Mouse (Mus musculus) liver (tissue): ENCODE data around the gene Ms4a6d.
"Not testable (repeated sequence)": the region's sequence is repeated elsewhere in the genome, so short reads cannot be mapped to it uniquely, and the experiment has no call there.

Source experiments
- DNase-seq: peaks from one replicate; pipeline ENCODE4 v3.0.0-alpha.2; 2020; ENCODE audit warnings: mixed read lengths

The Ms4a6d gene

DNA sequence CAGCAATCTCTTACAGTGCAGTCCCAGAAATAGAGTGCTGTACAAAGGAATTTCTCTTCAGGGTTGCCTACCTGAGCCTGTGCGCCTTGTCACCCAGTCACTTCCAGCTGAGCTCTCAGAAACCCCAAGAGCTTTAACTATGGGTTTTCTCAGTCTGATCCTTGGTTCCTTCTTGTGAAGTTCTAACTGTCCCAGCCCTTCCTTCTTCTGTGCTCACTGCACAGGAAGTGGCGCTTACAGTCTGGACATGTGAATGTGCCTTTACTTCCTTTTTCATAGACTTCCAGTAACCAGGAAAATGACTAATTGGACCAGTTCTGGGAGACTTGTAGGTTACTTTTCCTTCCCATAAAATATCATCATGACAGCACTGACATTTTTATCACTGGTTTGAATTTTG lies at the start of gene Ms4a6d:
TSS of gene Ms4a6d (minus strand) at position 247 of the 400 bp plus-strand sequence.
- no peak for DNase-seq

DNA sequence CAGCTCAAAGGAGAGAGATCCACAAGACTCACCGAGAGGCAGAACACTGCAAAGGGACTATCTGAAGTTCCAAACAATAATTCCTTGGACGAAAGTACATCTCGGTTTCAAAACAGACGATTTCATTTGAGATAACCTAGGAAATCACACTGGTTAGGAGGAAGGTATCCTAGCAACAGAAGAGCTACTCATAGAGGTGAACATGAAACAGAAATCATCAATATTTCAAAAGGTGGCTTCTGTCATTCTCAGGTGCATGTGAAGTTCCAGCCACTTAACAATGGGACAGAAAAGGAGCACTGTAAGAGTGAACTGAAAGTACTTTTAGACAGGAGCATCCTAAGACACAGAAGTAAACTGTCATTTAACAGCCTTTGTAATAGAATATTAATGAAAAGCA lies 44.9 kb upstream of the Ms4a6d start:
- DNase-seq: no peak

DNA sequence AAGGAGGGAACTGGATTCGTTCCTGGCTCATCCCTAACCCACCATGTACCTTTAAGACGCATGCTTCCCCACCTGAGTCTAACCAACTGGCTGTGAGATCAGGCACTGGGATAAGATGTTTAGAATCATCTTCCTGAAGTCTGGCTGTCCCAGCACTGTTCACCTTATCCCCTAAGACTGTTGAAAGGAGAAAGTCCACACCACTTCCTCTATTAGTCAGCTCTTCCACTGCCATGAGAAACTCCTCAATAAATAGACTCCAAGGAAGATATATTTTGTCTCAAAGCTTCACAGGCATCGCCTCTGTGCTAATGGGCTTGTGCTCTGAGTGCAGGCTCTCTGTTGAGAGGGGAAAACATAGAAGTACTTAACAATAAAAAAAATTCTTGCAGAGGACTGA lies 41.5 kb upstream of the Ms4a6d start:
- no peak for DNase-seq

DNA sequence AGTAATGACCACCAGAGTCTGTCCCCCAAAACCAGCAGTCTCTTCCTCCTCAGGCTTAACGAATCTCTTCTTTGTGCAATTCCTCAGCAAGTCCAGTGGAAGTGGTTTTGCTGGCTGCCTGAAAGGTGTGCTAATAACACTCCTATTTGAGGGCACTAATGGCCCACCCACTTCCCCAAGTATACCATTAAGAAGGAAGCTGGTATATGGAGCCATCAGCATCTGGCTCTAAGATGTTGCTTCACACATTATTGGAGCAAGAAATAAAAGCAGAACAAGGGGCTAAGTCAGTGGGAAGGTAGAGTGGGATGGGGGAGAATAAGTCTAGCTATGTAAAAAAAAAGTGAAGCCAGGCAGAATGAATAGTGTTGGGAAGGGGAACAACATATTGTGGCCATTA lies 36.1 kb upstream of the Ms4a6d start, which contains the start of gene Ms4a3:
TSS of gene Ms4a3 (minus strand) at position 120 of the 400 bp plus-strand sequence.
- DNase-seq: no peak

DNA sequence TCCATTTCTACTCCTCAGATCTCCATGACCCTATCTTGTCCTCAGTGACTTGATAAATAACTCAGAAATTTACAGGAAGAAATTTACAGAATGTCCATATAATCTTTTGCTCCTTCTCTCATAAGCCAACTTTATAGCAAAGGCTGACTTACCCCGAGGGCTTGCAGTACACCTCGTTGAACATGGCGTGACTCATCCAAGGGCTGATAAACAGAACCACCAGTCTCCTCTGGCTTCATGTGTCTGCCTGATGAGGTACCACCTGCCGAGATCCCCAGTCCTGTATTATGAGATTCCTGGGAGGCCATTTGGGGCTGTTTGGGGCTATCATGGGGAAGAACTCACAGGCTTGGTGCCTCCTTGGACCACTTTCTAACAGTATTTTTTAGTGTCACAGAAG lies 34.4 kb upstream of the Ms4a6d start:
- no peak for DNase-seq

DNA sequence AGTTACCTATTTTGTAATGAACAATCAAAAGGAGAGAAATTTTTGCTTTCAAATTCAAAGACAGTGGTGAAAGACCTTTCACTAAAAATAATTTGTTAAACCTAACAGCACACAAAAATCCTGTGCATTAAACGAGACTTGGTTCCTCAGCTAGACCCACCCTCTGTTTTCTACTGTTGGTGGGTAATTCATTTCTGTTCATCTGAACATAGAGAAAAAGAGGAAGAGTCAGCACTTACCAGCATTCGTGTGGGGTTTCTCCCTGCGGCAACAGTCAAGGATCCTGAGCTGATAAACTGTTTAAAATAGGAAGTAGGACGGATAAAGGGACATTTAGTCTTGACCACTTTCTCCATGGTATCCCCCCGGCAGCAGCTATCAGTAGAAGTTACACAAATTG lies 30.9 kb upstream of the Ms4a6d start:
- DNase-seq: no peak

DNA sequence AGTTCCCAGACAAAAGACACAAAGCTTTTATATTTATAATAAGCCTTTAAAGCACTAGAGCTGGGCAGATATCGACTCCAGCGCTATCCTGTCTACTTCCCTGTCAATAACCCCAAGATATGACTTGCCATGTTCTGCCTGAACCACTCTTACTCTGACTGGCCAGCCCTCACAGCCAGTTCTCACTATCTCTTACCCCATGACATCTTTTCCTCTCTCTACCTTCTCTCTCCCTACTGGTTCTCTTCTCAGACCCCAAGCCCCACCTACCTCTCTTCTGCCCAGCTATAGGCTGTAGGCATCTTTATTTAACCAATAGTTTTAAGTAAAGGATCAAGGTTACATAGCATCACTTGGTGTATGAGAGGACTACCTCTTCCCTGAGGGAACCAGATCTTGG lies 29.7 kb upstream of the Ms4a6d start:
- no peak for DNase-seq

DNA sequence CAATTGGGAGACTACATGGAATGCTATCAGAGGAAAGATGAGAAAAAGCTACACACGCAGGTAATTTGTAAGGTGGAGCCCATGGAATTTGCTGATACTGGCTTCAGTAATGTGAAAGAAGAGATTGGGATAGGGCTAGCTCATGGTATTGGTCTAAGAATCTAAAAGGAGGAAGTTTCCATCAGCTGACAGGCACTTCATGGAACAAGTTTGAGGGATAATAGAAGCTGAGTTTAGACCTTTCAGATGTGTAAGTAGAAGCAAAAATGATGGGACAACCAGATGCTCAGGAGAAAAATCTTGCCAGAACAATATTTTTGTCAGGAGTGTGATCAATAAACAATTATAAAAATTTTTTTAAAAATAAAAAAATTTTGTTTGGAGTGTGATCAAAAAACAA lies 29.1 kb upstream of the Ms4a6d start:
- DNase-seq: no peak

DNA sequence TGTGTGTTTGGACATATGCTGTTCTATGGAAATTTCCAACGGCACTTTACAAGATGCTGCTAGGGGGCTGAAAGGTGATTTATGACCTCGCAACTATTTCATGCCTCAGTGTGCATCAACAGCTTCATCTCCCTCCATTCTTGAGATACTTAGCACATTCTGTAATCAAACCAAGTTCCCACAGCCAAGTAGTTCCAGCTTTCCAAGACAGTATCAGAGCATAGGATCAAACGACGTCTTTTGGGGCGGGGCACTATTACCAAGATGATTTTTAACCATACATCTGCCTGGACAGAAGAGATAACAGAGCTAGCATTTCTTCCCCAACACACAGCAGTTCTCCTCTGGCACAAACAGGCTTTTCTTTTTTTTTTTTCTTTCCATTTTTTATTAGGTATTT lies 20.6 kb upstream of the Ms4a6d start:
- DNase-seq: peak; percentile 47

DNA sequence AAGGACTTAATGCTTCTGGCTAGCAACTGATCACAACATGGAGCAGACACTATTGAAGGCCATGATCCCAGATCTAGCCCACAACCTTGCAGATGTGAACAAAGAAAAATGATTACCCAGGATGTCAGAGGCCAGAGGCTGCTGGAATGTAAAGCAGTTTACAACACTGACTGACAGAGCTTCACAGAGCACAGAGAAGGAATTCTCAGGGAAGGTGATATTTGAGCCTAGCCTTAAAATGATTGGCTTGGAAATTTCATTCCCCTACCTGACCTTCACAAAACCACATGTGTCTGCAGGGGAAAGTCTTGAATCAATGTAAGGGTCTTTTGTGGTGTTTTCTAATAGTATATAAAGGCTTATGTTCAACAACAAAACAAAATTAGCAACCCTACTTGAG lies 20.2 kb upstream of the Ms4a6d start:
- no peak for DNase-seq

DNA sequence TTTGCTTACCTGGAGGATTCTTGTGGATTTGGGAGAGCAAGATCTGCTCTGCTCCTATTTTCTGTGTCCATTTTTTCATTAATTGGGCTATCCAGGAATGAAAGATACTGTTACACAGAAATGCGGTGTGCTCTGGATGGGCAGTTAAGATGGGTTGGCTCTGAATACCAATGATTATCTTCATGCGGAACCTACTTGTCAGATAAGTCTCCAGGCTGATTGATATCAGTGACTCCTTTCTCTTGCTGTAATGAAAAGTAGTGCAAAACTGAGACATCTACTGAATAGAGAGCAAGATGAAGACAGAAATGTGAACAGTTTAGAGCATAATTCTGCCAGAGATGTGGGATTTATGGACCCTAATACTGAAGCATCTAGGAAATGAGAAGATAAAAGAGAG lies 18.9 kb upstream of the Ms4a6d start, which contains the start of gene Ms4a2:
TSS of gene Ms4a2 (minus strand) at position 169 of the 400 bp plus-strand sequence.
- DNase-seq: no peak

DNA sequence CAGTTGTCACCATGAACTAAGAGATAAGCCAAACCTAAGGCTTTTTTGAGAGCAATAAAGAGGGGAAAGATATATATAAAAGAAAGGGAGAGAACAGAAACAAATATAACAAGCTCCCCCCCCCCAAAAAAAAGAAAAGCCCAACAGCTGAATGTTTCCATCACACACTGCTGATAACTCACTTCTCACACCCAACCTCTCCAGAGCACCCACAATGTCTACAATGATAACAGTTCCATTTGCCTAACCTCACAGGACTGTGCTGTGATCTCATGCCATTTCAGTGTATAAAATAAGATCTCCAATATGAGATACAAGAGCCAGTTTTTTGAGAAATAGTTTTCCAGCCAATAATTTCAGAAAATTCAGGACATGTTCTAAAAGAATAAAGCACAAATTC lies 13.3 kb upstream of the Ms4a6d start:
- no peak for DNase-seq

DNA sequence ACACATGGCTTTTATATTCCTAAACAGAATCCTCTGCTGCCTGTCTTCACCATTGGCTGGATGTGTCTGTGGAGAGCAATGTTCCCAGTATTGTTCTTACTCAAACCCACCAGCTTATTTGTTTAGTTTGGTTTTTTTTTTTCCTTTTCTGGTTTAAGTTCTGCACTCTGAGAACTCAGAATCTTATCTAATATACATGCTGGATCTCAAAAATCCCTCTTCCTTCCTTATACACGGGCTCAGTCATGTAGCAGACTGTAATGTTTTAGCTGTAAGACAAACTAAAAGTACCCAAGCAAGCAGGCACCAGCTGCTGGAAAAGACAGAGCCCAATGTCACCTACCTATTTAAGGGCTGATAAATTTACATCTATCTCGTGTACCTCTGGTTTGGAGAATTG lies 10.2 kb upstream of the Ms4a6d start:
- DNase-seq: no peak

DNA sequence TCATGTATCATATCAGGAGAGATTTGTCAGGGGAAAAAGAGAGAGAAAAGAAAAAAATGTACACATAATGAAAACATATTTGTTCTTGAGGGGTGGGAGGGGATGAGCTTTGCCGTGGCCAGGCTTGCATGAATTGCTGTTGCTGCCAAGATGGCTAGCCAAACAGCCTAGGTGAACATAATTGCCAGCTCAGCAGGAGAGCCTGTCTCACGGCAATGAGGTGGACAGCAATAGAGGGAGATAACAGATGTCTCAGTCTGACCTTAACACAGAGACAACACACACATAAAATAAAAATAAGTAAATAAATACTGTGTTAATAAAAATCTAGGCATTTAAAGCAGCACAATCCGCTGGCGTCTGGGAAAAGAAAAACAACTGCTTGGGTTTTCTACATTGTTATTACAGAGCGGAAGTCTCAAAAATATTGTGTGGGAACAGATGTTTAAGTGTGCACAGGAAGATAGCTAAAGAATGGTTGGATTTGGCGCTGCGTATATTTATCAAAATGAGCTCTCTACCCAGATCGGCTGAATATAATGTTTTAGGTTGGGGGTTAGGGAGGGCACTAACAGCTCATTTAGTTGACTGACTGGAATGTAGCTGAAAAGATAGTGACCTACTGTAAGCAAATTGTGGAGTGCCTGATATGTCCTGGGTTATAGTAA lies 9.3 kb upstream of the Ms4a6d start:
- no peak for DNase-seq

DNA sequence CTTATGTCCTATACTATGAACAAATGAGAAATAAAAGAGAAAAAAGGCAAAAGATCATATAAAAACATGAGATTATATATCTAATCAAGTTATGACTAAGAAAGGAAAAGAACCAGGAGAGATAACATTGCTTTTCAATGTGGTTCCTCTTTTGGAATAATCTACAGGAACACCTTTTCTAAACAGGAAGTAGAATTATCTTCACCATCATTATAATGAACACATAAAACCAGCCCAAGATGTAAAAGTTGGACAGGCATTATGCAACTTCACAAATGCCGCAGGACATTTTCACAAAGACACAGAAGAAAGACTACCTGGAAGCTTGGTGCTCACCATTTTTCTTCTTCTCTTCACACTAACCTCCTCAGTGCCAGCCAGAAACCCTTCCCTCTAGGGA lies 8.4 kb upstream of the Ms4a6d start:
- DNase-seq: no peak

DNA sequence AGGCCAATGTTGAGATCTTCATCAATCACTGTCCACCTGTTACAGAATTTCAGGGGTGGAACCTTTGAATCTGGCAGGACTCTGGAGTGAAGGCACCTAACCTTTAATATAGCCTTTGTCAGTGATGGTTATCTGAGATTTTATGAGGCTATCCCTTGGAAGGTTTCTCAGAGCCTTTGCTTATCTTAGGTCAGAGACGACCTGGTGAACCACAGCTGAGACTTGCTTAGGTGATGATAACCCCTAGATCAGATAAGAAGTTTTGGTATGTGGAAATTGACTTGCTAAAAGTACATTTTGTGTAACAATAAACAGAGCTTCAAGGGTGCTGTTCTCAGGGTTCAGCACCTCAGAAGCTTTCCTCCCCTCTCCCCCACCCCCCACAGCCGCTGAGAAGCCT lies 7.6 kb upstream of the Ms4a6d start:
- no peak for DNase-seq

DNA sequence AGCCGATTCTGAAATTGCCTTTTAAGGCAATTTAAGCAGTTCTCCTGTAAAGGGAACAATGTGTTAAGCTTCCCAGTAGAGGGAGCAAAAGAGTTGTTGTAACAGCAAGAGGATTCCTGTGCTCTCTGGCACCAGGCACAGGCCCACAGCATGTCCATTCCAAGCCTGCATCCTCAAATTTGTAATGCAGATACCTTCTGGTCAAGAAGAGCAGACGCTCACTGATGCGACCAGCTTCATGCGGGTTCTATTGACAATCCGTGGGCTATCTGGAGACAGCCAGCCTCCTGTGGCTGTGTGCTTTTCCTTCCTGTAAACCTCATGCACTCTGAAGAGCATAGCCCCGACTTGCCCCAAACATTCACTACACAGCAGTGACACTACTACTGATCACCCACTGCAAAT lies 6.9 kb upstream of the Ms4a6d start:
- DNase-seq: peak; percentile 22

DNA sequence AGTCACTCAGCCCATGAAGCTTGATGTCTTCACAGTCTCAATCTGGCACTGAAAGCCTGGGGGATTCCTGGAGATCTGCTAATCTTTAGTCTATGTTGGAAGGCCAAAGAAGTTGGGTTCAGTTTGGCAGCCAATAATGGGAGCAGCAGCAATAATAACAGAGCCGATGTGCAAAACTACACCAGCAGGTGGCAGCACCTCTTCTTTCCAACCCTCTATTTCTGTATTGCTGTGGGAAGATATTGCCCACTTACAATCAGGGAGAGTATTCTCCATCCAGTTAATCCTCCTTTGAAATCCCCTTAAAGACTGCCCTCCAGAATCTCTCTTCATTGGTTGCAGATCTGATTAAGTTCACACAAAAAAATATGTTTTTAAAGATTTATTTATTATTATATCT lies 3.5 kb upstream of the Ms4a6d start:
- DNase-seq: peak; percentile 52

DNA sequence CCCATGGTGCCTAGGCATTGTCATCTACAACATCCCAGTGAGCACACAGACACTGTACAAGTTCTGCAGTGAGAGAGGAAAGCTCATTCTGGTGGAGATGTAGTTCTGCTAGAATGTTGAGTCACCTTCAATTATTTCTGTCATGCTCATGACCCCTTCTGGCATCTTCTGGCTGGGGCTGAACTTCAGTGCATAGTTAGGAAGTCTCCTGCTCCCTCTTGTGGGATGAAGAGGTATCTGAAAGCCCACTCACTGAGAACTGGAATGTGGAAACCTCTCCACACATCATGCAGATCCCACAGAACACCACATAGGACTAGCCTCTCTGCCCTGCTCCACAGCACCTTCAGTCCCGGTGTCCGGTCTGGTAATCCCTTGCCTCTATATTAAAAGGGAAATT lies 2.6 kb downstream of the Ms4a6d start:
- no peak for DNase-seq

DNA sequence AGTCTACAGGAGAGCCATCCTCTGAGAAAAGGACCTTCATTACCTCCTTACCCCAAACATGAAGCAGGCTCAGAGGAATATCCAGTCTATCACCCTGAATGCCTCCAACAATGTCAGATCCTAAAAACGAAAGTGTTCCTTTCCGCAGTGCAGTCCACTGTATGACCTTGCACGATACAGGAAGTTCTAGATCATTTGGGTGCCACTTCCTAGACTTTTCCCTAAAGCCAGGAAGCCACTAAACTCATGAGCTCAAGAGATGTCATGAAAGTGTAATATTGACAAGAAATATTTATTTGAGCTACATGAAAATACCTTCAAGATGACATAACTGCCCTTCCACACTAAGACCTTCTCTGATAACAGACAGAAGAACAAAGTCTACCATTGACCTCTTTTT lies 3.3 kb downstream of the Ms4a6d start:
- DNase-seq: no peak

DNA sequence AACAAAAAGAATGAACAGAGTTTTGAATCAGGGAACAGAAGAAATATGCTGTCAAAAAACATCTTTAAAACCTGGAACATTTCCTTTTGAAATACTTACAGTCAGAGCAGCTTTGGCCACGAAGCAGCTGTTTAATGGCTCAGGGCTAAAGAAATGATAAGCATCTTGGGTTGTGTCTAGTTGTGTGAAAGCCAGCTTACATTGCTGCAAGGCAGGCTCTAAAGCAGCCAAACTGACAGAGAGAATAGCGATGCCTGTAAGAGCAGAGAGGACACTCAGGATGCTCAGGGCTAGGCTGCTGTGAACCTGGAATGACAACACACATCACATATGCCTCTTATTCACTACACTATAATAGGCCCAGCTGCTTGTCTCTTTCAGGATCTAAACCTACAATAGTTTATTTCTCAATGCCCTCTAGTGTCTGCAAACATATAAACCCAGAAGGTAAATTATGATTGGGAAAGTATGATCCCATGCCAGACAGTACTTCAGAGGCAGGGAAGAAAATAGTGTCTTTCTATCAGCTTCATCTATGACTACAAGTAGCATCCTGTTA lies 14.7 kb downstream of the Ms4a6d start:
- no peak for DNase-seq

DNA sequence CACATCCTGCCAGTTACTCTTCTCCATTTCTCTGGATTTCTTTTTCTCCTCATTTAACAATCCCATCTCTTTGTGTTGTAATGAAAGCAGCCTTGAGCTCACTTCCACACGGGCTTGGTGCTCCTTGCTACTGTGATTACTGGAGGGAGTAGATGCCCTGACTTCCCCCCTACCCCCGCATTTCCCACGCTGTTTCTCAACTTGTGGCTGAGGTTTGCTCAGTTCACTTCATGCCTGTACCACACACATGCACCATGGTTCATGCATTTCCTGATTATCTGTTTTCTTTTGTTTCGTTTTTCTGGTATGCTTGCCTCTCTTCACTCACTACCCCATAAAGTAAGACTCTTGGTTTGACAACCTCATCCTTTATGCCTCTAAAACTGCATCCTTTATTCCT lies 15.4 kb downstream of the Ms4a6d start:
- no peak for DNase-seq

DNA sequence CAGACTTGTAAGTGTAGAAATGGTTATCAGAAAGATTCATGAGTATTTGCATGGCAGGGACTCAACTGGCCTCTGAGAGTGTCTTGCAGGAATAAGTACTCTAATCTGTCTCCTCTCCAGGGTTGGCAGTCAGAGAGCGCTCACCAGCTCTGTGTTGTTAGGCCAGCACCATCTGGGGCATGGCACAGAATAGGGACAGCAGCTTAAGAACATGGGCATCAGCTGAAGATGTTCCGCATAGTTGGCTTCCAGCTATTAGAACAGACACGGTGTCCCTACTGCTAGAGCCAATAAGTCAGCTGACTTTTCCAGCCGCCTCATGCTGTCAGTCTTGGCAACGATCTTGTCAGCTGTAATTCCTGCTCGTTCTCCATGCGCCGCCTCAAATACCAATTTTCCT lies 29.7 kb downstream of the Ms4a6d start:
- DNase-seq: no peak

DNA sequence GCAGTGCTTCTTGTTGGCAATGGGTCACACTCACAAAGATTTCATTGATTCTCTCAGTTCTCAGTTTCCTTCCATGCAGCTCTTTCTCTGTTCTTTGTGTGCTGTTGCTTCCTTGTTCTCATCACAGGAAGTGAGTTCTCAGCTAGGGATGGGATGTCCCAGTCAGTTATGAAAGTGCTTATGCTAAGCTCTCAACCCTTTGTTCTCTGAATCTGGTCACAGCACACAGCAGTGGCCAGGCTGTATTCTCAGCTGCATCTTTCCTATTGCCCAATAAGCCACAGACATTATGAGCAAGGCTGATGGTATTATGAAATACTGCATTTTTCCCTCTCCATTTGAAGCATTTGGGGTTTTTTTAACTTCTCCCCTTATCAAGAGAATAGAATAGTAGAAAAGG lies 45.1 kb downstream of the Ms4a6d start:
- DNase-seq: not testable (repeated sequence)

DNA sequence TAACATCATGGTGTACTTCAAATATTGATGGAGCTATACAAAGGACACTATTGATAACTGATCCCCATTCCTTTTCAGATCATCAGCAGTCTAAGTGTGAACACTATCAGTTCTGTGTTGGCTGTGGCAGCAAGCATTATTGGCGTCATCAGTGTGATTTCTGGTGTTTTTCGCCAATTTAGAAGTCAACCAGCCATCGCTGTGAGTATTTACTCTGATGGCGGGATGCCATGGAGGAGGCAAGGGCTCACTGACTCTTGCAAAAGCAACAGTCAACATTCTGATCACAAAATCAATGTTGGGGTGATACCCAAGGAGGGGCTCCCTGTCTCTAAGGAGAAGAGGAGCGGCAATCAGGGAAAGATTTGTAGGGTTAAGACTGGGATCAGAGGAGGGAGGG lies 49.9 kb downstream of the Ms4a6d start:
- DNase-seq: no peak
